8 mouse cellular contexts compared by ENCODE assay signal in genomic region chr17:71598659-71599554, GRCm38 (mm10). TPM values are rescaled to one million over a fixed set of nuclear protein-coding genes. Genes with fewer than 3 reads are reported as not detected.
DNase-seq lines count a peak whose midpoint lies in the region; ATAC-seq lines count a peak whose summit lies in the region.

No protein-coding gene starts in this region.

- H3K36me3 ChIP-seq in heart, embryonic 14.5 days (ENCODE audit: control insufficient read depth, insufficient read depth, low read length): no peaks in the 10 kb centered on the region
- no peaks in the 10 kb centered on the region for H3K36me3 ChIP-seq in liver, embryonic 13.5 days
- no peaks in the 10 kb centered on the region for H3K36me3 ChIP-seq in stomach, embryonic 16.5 days (ENCODE audit: control insufficient read depth, insufficient read depth, low read length)

- peak overlapping the region; percentile 83 for H3K9ac ChIP-seq in heart, embryonic 14.5 days (ENCODE audit: low read length)
- peak overlapping the region; percentile 83 for H3K9ac ChIP-seq in liver, embryonic 13.5 days
- H3K9ac ChIP-seq in stomach, embryonic 16.5 days (ENCODE audit: low read length): peak overlapping the region; percentile 84

- 5% methylated on average over 42 of the region's 42 CpGs for WGBS in heart, embryonic 14.5 days
- 4% methylated on average over 42 of the region's 42 CpGs for WGBS in liver, embryonic 13.5 days (ENCODE audit: insufficient replicate concordance)
- 5% methylated on average over 42 of the region's 42 CpGs for WGBS in stomach, embryonic 16.5 days

- peak; percentile 73 for DNase-seq in c-Kit-negative CD71-positive TER-119-positive erythroid progenitor cells, embryonic 14.5 days (ENCODE audit: low read depth, low spot score)
- DNase-seq in fibroblast of lung, adult 2 months (ENCODE audit: low read depth): peak; percentile 70
- peak; percentile 92 for DNase-seq in kidney, postnatal 14 days
- DNase-seq in liver, embryonic 13.5 days: peak; percentile 89
- peak; percentile 93 for DNase-seq in neural tube, embryonic 10.5 days (ENCODE audit: extremely low spot score, low spot score)

- ATAC-seq in CD4-positive, CD25-positive, alpha-beta regulatory T cell, adult 4 months: peak; percentile 94
- peak; percentile 94 for ATAC-seq in heart, embryonic 14.5 days (ENCODE audit: insufficient number of reproducible peaks, insufficient read depth, low FRiP score, low read depth)
- ATAC-seq in liver, embryonic 13.5 days (ENCODE audit: low read depth): peak; percentile 96
- ATAC-seq in stomach, embryonic 16.5 days (ENCODE audit: insufficient read depth, low FRiP score): peak; percentile 98

- H3K9me3 ChIP-seq in heart, embryonic 14.5 days (ENCODE audit: control insufficient read depth, low read length): no peaks in the 10 kb centered on the region
- H3K9me3 ChIP-seq in liver, embryonic 13.5 days (replicated peaks): no peaks in the 10 kb centered on the region
- H3K9me3 ChIP-seq in stomach, embryonic 16.5 days (replicated peaks; ENCODE audit: control insufficient read depth, low read length): no peaks in the 10 kb centered on the region

- H3K4me3 ChIP-seq in heart, embryonic 14.5 days (ENCODE audit: control insufficient read depth in 1 of 2, insufficient read depth in 1 of 2, low read depth in 1 of 2, low read length in 2 of 2): peak overlapping the region; percentile 78 to 83
- peak overlapping the region; percentile 79 for H3K4me3 ChIP-seq in liver, embryonic 13.5 days (replicated peaks)
- peak overlapping the region; percentile 79 for H3K4me3 ChIP-seq in stomach, embryonic 16.5 days (replicated peaks; ENCODE audit: low read length)

- no peaks in the 10 kb centered on the region for H3K27me3 ChIP-seq in heart, embryonic 14.5 days (ENCODE audit: control insufficient read depth, insufficient read depth, low read length)
- H3K27me3 ChIP-seq in liver, embryonic 13.5 days: 0 out of 2 replicates have a peak, but pooled peaks cover 5% of the 10 kb centered on the region
- no peaks in the 10 kb centered on the region for H3K27me3 ChIP-seq in stomach, embryonic 16.5 days (ENCODE audit: control insufficient read depth, insufficient read depth, low read length)

- H3K4me2 ChIP-seq in heart, embryonic 14.5 days (ENCODE audit: low read length): peak overlapping the region; percentile 97
- peak overlapping the region; percentile 85 for H3K4me2 ChIP-seq in liver, embryonic 13.5 days
- peak overlapping the region; percentile 84 for H3K4me2 ChIP-seq in stomach, embryonic 16.5 days (ENCODE audit: low read depth, low read length)

- H3K27ac ChIP-seq in heart, embryonic 14.5 days (replicated peaks in 1 of 2; ENCODE audit: control insufficient read depth in 1 of 2, insufficient read depth in 1 of 2, low read depth in 2 of 2, low read length in 2 of 2): peak overlapping the region; percentile 63 to 70
- H3K27ac ChIP-seq in liver, embryonic 13.5 days: peak overlapping the region; percentile 84
- H3K27ac ChIP-seq in stomach, embryonic 16.5 days (ENCODE audit: low read length): peak overlapping the region; percentile 78

- H3K4me1 ChIP-seq in heart, embryonic 14.5 days (ENCODE audit: control insufficient read depth in 2 of 2, insufficient read depth in 2 of 2, low read length in 2 of 2): peaks cover 4 to 13% of the 10 kb centered on the region in 2 experiments
- peaks cover 35% of the 10 kb centered on the region for H3K4me1 ChIP-seq in liver, embryonic 13.5 days (replicated peaks)
- H3K4me1 ChIP-seq in stomach, embryonic 16.5 days (ENCODE audit: control insufficient read depth, insufficient read depth, low read length): peaks cover 4% of the 10 kb centered on the region; the same call in 1 of the 2 replicates

RNA-seq across cellular contexts. Expression of gene Wdr43, which starts 16.8 kb away (rescaled TPM):
- 100 to 1,000 TPM; 134 to 151 TPM for polyA plus RNA-seq in CD4-positive, CD25-positive, alpha-beta regulatory T cell, adult 4 months (2017; shearing (Covaris generic))
- 39.7 and 40.0 TPM in 2 replicates for polyA plus RNA-seq in heart, embryonic 14.5 days (2014; fragmentation: Nextera tagmentation; extraction: Ambion mirVana)
- 57.4 and 66.1 TPM in 2 replicates for polyA plus RNA-seq in liver, embryonic 13.5 days (2015; fragmentation: Nextera tagmentation; extraction: Ambion mirVana)
- polyA plus RNA-seq in stomach, embryonic 16.5 days (2015; fragmentation: Nextera tagmentation; extraction: Ambion mirVana): 72.9 and 73.1 TPM in 2 replicates

RNA-seq across cellular contexts. Expression of gene Spdya, which starts 47.0 kb away (rescaled TPM):
- 1 to 10 TPM; 1.1 to 2.2 TPM for polyA plus RNA-seq in CD4-positive, CD25-positive, alpha-beta regulatory T cell, adult 4 months (2017; shearing (Covaris generic))
- polyA plus RNA-seq in heart, embryonic 14.5 days (2014; fragmentation: Nextera tagmentation; extraction: Ambion mirVana): 0.55 and 0.62 TPM in 2 replicates
- polyA plus RNA-seq in liver, embryonic 13.5 days (2015; fragmentation: Nextera tagmentation; extraction: Ambion mirVana): 0.23 and 0.24 TPM in 2 replicates
- 0.49 and 0.54 TPM in 2 replicates for polyA plus RNA-seq in stomach, embryonic 16.5 days (2015; fragmentation: Nextera tagmentation; extraction: Ambion mirVana)

Comparison
In these comparisons a context has a peak if more than half of its experiments do, and no peak if none do; other contexts are left out.
1. Peak in every context shown above with its lines: DNase-seq, ATAC-seq, H3K4me3 ChIP-seq and H3K27ac ChIP-seq.